Mouse (Mus musculus): Measurements from ENCODE around the gene Tex52.

Gene Tex52

GRCm38 (mm10) chr6:128375192-128375591, at the start of gene Tex52, which contains the start of gene Gm44596:
Gene Tex52, plus strand, starts transcription at chr6:128375456.
Gene Gm44596, plus strand, starts transcription at chr6:128375503.
- DNase-seq (ENCODE audit: low spot score in 2 of 2), result no peak

GRCm38 (mm10) chr6:128334397-128335124, 40.7 kb upstream of the Tex52 start:
- DNase-seq (ENCODE audit: low spot score in 2 of 2), result peak; percentile 9 to 52

- no peak for DNase-seq (ENCODE audit: low spot score in 2 of 2)
Measured at GRCm38 (mm10) chr6:128337467-128337866, 37.8 kb upstream of the Tex52 start.

GRCm38 (mm10) chr6:128338876-128339275, 36.4 kb upstream of the Tex52 start:
- no peak for DNase-seq (ENCODE audit: low spot score in 2 of 2)

GRCm38 (mm10) chr6:128341956-128342723, 33.1 kb upstream of the Tex52 start:
- DNase-seq (ENCODE audit: low spot score in 2 of 2), result no peak

GRCm38 (mm10) chr6:128345623-128346022, 29.6 kb upstream of the Tex52 start:
- DNase-seq (ENCODE audit: low spot score in 2 of 2), result peak; percentile 15 to 39

GRCm38 (mm10) chr6:128346782-128347181, 28.5 kb upstream of the Tex52 start:
- no peak for DNase-seq (ENCODE audit: low spot score in 2 of 2)

- DNase-seq (ENCODE audit: low spot score in 2 of 2), result no peak
Measured at GRCm38 (mm10) chr6:128349711-128350110, 25.5 kb upstream of the Tex52 start.

GRCm38 (mm10) chr6:128354140-128354539, 21.1 kb upstream of the Tex52 start:
- DNase-seq (ENCODE audit: low spot score in 2 of 2), result no peak

GRCm38 (mm10) chr6:128355201-128355681, 20.0 kb upstream of the Tex52 start:
- DNase-seq (ENCODE audit: low spot score in 2 of 2), result no peak

GRCm38 (mm10) chr6:128355726-128356416, 19.4 kb upstream of the Tex52 start, which contains the start of gene Tulp3:
Gene Tulp3, minus strand, starts transcription at chr6:128355851.
- peak; percentile 44 to 74 for DNase-seq (ENCODE audit: low spot score in 2 of 2)

- peak; percentile 34 to 65 for DNase-seq (ENCODE audit: low spot score in 2 of 2)
Measured at GRCm38 (mm10) chr6:128358999-128359398, 16.3 kb upstream of the Tex52 start.

- DNase-seq (ENCODE audit: low spot score in 2 of 2), result no peak
Measured at GRCm38 (mm10) chr6:128361901-128362300, 13.4 kb upstream of the Tex52 start.

- DNase-seq (ENCODE audit: low spot score in 2 of 2), result peak; percentile 71 to 77
Measured at GRCm38 (mm10) chr6:128362381-128363006, 12.8 kb upstream of the Tex52 start, which contains the start of the genes Rhno1 and Foxm1. Gene Rhno1, minus strand, starts transcription at chr6:128362911. Gene Foxm1, plus strand, starts transcription at chr6:128362967.

GRCm38 (mm10) chr6:128363007-128363825, 12.0 kb upstream of the Tex52 start:
- DNase-seq (ENCODE audit: low spot score in 2 of 2), result no peak

- no peak for DNase-seq (ENCODE audit: low spot score in 2 of 2)
Measured at GRCm38 (mm10) chr6:128364721-128365120, 10.5 kb upstream of the Tex52 start.

- no peak for DNase-seq (ENCODE audit: low spot score in 2 of 2)
Measured at GRCm38 (mm10) chr6:128366466-128366865, 8.8 kb upstream of the Tex52 start.

GRCm38 (mm10) chr6:128370040-128370439, 5.2 kb upstream of the Tex52 start:
- DNase-seq (ENCODE audit: low spot score in 2 of 2), result no peak

GRCm38 (mm10) chr6:128376371-128377085, 1.3 kb downstream of the Tex52 start:
- DNase-seq (ENCODE audit: low spot score in 2 of 2), result no peak

- no peak for DNase-seq (ENCODE audit: low spot score in 2 of 2)
Measured at GRCm38 (mm10) chr6:128379636-128380035, 4.4 kb downstream of the Tex52 start.

Data from natural killer cell, adult 2 months (primary cell).